Mouse (Mus musculus): Measurements from ENCODE around the gene Retreg1. TPM values are rescaled to one million over a fixed set of nuclear protein-coding genes. Genes with fewer than 3 reads are reported as not detected.
"Not testable (repeated sequence)": the region's sequence is repeated elsewhere in the genome, so short reads cannot be mapped to it uniquely, and the experiment has no call there.

The Retreg1 gene
- total and polyA plus RNA-seq, 3 experiments, result 17.5 to 28.7 (median 19.0) TPM

DNA sequence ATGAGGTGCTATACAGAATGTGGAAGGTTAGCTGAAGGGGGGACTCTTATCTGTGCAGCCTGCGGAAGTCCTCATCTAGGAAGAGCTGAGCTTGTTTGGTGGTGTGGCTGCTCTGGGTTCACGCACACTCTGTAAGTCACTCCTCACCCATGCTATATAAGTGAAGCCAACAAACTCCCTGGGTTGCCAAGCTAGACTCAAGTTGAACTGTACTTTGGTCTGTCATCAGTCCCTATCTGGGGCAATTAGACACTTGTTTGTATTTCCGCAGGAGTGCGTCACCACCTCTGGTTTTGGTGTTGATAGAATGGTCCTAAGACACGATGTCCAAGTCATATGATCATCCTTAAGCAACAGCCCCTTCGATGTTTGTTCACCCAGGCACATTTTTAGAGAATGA, 132.8 kb downstream of the Retreg1 start:
- peaks cover 0 to 9% of the 10 kb centered on the region in 2 experiments; a peak in 2 of 4 replicates for H3K4me1 ChIP-seq (ENCODE audit: control insufficient read depth in 1 of 2, insufficient read depth in 2 of 2)
- peaks cover 9 to 28% of the 10 kb centered on the region in 2 experiments for H3K36me3 ChIP-seq (replicated peaks in 1 of 2; ENCODE audit: control insufficient read depth in 1 of 2, insufficient read depth in 1 of 2, low read length in 1 of 2)
- H3K9ac ChIP-seq (ENCODE audit: insufficient read depth, low read depth), result no peak overlapping the region
- in situ Hi-C loops (cut with MboI; ENCODE audit: low pct_ligation_motif_present, low pct_unique_long_range_greater_than_20kb, low sequenced_read_pairs), result no loop called here
- no peaks in the 10 kb centered on the region for H3K27me3 ChIP-seq (replicated peaks)
- H3K4me2 ChIP-seq (ENCODE audit: insufficient read depth, low read depth, poor library complexity, severe bottlenecking), result no peak overlapping the region
- H3K79me2 ChIP-seq (replicated peaks; ENCODE audit: control insufficient read depth, extremely low read depth, insufficient read depth, poor library complexity, severe bottlenecking), result no peaks in the 10 kb centered on the region
- no peak overlapping the region for H3K4me3 ChIP-seq (replicated peaks in 1 of 3; ENCODE audit: low read depth in 2 of 3, low read length in 2 of 3, poor library complexity in 1 of 3)
- no peak for TF ChIP-seq CTCF (conservative IDR thresholded peaks at IDR 0.05 in 1 of 2, IDR thresholded peaks at IDR 0.05 in 1 of 2; ENCODE audit: low read depth in 2 of 2, low read length in 2 of 2)
- TF ChIP-seq MXI1 (IDR thresholded peaks at IDR 0.05; ENCODE audit: low read depth, low read length), result no peak
- TF ChIP-seq NELFE (IDR thresholded peaks at IDR 0.05; ENCODE audit: low read depth, low read length), result no peak
- TF ChIP-seq ELF1 (IDR thresholded peaks at IDR 0.05; ENCODE audit: low read depth, low read length), result no peak
- TF ChIP-seq JUND (conservative IDR thresholded peaks at IDR 0.05; ENCODE audit: low read depth, low read length), result no peak
- no peak for TF ChIP-seq TCF12 (IDR thresholded peaks at IDR 0.05; ENCODE audit: low read depth, low read length)
- dilution Hi-C loops (cut with MboI; ENCODE audit: extremely low pct_ligation_motif_present, extremely low pct_unique_long_range_greater_than_20kb, low sequenced_read_pairs), result no loop called here
- H3K9me3 ChIP-seq (replicated peaks; ENCODE audit: low read length), result peaks cover 3% of the 10 kb centered on the region
- DNase-seq (ENCODE audit: extremely low read depth), result no peak
- H3K27ac ChIP-seq (ENCODE audit: insufficient read depth, low read depth), result no peak overlapping the region

DNA sequence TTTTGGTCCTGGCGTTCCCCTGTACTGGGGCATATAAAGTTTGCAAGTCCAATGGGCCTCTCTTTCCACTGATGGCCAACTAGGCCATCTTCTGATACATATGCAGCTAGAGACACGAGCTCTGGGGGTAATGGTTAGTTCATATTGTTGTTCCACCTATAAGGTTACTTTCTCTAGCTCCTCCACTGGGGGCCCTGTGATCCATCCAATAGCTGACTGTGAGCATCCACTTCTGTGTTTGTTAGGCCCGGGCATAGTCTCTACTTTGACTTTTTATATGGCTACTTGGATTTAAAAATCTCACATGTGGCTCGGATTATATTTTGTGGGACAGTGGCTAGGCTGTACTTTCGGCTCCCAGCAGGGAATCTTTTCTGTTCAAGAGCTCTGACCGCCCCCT, 140.6 kb downstream of the Retreg1 start:
- peak overlapping the region; percentile 92 for H3K9ac ChIP-seq (ENCODE audit: insufficient read depth, low read depth)
- H3K79me2 ChIP-seq (replicated peaks; ENCODE audit: control insufficient read depth, extremely low read depth, insufficient read depth, poor library complexity, severe bottlenecking), result peaks cover 42% of the 10 kb centered on the region
- peaks cover 14 to 25% of the 10 kb centered on the region in 2 experiments for H3K36me3 ChIP-seq (replicated peaks in 1 of 2; ENCODE audit: control insufficient read depth in 1 of 2, insufficient read depth in 1 of 2, low read length in 1 of 2)
- H3K27me3 ChIP-seq (replicated peaks); H3K9me3 ChIP-seq (replicated peaks; ENCODE audit: low read length); in situ Hi-C loops (cut with MboI; ENCODE audit: low pct_ligation_motif_present, low pct_unique_long_range_greater_than_20kb, low sequenced_read_pairs); dilution Hi-C loops (cut with MboI; ENCODE audit: extremely low pct_ligation_motif_present, extremely low pct_unique_long_range_greater_than_20kb, low sequenced_read_pairs); DNase-seq (ENCODE audit: extremely low read depth): not testable (repeated sequence)
- H3K4me1 ChIP-seq (ENCODE audit: control insufficient read depth in 1 of 2, insufficient read depth in 2 of 2), result peaks cover 6 to 37% of the 10 kb centered on the region in 2 experiments; a peak in 3 of 4 replicates
- peak overlapping the region; percentile 13; the same call in 1 of the 2 replicates for H3K27ac ChIP-seq (ENCODE audit: insufficient read depth, low read depth)
- H3K4me2 ChIP-seq (ENCODE audit: insufficient read depth, low read depth, poor library complexity, severe bottlenecking), result peak overlapping the region; percentile 93
- H3K4me3 ChIP-seq (replicated peaks in 1 of 3; ENCODE audit: low read depth in 2 of 3, low read length in 2 of 3, poor library complexity in 1 of 3), result peak overlapping the region; percentile 67 to 100 (median 84)

DNA sequence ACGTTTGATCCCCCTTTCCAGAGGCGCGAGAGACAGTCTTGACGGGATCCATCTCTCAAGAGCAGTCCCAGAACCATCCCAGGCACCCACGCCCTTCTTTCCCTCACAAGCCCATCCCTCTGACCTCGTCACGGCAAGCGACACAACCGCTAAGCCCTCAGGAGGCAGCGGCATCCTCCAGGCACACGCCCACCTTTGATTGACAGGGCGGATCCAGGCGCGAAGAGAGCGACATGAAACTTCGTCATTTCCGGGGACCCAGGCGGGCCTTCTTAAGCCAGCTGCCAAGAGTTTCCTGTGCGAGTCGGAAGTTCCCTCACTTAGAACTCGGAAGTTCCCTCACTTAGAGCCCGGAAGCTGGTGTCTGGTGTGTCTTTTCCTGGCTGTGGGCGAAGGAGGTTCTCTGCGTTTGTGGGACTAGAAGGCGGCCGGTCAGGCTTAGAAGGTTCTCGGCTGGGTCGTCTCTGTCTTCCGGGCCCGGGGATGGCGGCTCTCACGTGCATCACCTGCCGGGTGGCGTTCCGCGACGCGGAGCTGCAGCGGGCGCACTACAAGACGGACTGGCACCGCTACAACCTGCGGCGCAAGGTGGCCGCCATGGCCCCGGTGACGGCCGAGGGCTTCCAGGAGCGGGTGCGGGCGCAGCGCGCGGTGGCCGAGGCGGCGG, 141.2 kb downstream of the Retreg1 start, which contains the start of gene Zfp622:
TSS of gene Zfp622 (plus strand) at position 300 of the 667 bp plus-strand sequence.
- Histone ChIP-seq H3K27me3 (replicated peaks) (no peaks in the 10 kb centered on the region), H3K36me3 (replicated peaks in 1 of 2; ENCODE audit: control insufficient read depth in 1 of 2, insufficient read depth in 1 of 2, low read length in 1 of 2) (peaks cover 17 to 31% of the 10 kb centered on the region in 2 experiments), H3K79me2 (replicated peaks; ENCODE audit: control insufficient read depth, extremely low read depth, insufficient read depth, poor library complexity, severe bottlenecking) (peaks cover 45% of the 10 kb centered on the region), H3K9me3 (replicated peaks; ENCODE audit: low read length) (no peaks in the 10 kb centered on the region), H3K9ac (ENCODE audit: insufficient read depth, low read depth) (peak within 1 kb of the TSS; percentile 92), H3K4me3 (replicated peaks in 1 of 3; ENCODE audit: low read depth in 2 of 3, low read length in 2 of 3, poor library complexity in 1 of 3) (peak within 1 kb of the TSS; percentile 67 to 100 (median 97)), H3K4me1 (ENCODE audit: control insufficient read depth in 1 of 2, insufficient read depth in 2 of 2) (peaks cover 6 to 41% of the 10 kb centered on the region in 2 experiments; a peak in 3 of 4 replicates), H3K27ac (ENCODE audit: insufficient read depth, low read depth) (peak within 1 kb of the TSS; percentile 69), H3K4me2 (ENCODE audit: insufficient read depth, low read depth, poor library complexity, severe bottlenecking) (peak within 1 kb of the TSS; percentile 93)
- dilution Hi-C loops (cut with MboI; ENCODE audit: extremely low pct_ligation_motif_present, extremely low pct_unique_long_range_greater_than_20kb, low sequenced_read_pairs) (no loop called here), in situ Hi-C loops (cut with MboI; ENCODE audit: low pct_ligation_motif_present, low pct_unique_long_range_greater_than_20kb, low sequenced_read_pairs) (no loop called here)
- DNase-seq (ENCODE audit: extremely low read depth), result peak; percentile 100
- TF ChIP-seq USF2 (conservative IDR thresholded peaks at IDR 0.05; ENCODE audit: low read depth, low read length) (no peak), E2F4 (IDR thresholded peaks at IDR 0.05; ENCODE audit: insufficient replicate concordance, low read depth, low read length) (peak; percentile 80; the same call in 1 of the 2 replicates), MAX (IDR thresholded peaks at IDR 0.05; ENCODE audit: low read length) (no peak; the same call in 1 of the 2 replicates), CTCF (conservative IDR thresholded peaks at IDR 0.05 in 1 of 2, IDR thresholded peaks at IDR 0.05 in 1 of 2; ENCODE audit: low read depth in 2 of 2, low read length in 2 of 2) (no peak), HCFC1 (IDR thresholded peaks at IDR 0.05; ENCODE audit: low read depth, low read length) (peak; percentile 90), ETS1 (conservative IDR thresholded peaks at IDR 0.05; ENCODE audit: low read depth, low read length) (peak; percentile 83), ZC3H11A (IDR thresholded peaks at IDR 0.05; ENCODE audit: low read depth, low read length) (no peak), IRF4 (IDR thresholded peaks at IDR 0.05; ENCODE audit: low read depth, low read length) (peak; percentile 48; the same call in 1 of the 2 replicates), MYC (IDR thresholded peaks at IDR 0.05; ENCODE audit: low read depth, low read length) (peak; percentile 51; the same call in 1 of the 2 replicates), POLR2A (IDR thresholded peaks at IDR 0.05; ENCODE audit: low read depth, low read length) (peak; percentile 94), SIN3A (IDR thresholded peaks at IDR 0.05; ENCODE audit: low read length) (peak; percentile 96), NELFE (IDR thresholded peaks at IDR 0.05; ENCODE audit: low read depth, low read length) (peak; percentile 96), MXI1 (IDR thresholded peaks at IDR 0.05; ENCODE audit: low read depth, low read length) (peak; percentile 69), UBTF (IDR thresholded peaks at IDR 0.05; ENCODE audit: low read depth, low read length) (peak; percentile 79; the same call in 1 of the 2 replicates), RAD21 (IDR thresholded peaks at IDR 0.05; ENCODE audit: low read depth, low read length) (no peak), POLR2AphosphoS2 (IDR thresholded peaks at IDR 0.05; ENCODE audit: low read depth, low read length) (peak; percentile 83; the same call in 1 of the 2 replicates), TCF12 (IDR thresholded peaks at IDR 0.05; ENCODE audit: low read depth, low read length) (peak; percentile 75), KAT2A (IDR thresholded peaks at IDR 0.05; ENCODE audit: insufficient replicate concordance, low read length) (peak; percentile 81; the same call in 1 of the 2 replicates), TBP (conservative IDR thresholded peaks at IDR 0.05; ENCODE audit: low read depth, low read length) (peak; percentile 96), BHLHE40 (IDR thresholded peaks at IDR 0.05; ENCODE audit: low read depth, low read length) (peak; percentile 84), ELF1 (IDR thresholded peaks at IDR 0.05; ENCODE audit: low read depth, low read length) (peak; percentile 98), ZMIZ1 (IDR thresholded peaks at IDR 0.05; ENCODE audit: low read depth, low read length) (peak; percentile 59)
